Mouse (Mus musculus) CD4-positive, CD25-positive, alpha-beta regulatory T cell, adult 4 months (primary cell): ENCODE results near the gene Arhgap24. TPM values are rescaled to one million over a fixed set of nuclear protein-coding genes. Genes with fewer than 3 reads are reported as not detected.

ENCODE experiments used
- ATAC-seq: one replicate; pipeline ENCODE4 v1.8.0; 2017
- polyA plus RNA-seq, 2 experiments: library from polyadenylated mRNA; unstranded; fragments of 100-300 nt; shearing (Covaris generic); gene quantifications; one replicate each; pipeline ENCODE4 v1.2.1; 2017

Gene Arhgap24
- polyA plus RNA-seq = 1 to 10 TPM; 1.8 to 2.7 TPM

DNA sequence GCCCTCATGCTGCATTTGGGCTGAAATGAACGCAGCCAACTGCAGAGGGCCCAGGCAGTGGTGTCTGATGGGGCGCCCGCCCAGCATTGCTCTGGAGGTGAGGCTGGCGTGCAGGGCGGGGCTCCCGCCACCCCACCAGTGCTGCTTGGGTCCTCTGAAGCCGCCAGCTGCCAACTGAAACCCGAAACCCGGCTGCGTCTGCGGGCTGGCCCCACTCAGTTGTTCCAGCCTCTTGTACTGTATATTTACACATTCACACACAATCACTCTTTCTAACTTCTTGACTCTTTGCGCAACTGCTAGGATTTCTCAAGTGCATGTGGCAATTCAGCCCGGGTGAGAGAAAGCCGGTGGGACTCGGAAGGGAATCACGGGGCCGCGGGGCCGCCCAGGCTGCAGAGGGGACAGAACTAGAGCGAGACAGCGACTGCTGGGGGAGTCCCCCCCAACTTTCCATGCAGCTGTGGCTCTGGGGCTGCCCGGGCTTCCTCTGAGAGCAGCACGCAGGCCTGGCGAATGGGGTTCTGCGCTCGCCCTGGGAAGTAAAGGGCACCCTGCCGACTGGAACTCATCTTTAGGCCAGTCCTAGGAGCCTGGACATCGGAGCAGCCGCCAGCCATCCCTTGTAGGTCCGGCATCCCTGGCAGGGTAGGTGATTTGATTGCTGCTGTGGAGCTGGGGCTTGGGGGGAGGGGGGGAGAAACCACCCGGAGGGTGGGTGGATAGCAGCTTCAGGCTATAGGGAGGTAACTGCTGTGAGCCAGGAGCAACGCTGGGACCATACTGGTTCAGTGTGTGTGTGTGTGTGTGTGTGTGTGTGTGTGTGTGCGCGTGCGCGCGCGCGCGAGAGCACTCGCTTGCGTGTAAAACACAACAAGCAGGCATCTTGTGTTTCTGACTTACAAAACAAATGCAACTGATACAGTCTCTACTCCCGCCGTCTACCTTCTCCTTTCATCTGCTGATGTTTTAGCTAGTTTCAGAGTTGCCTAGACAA lies at the start of gene Arhgap24:
TSS of gene Arhgap24 (plus strand) at position 177 of the 997 bp plus-strand sequence.
- peak; percentile 76 for ATAC-seq

DNA sequence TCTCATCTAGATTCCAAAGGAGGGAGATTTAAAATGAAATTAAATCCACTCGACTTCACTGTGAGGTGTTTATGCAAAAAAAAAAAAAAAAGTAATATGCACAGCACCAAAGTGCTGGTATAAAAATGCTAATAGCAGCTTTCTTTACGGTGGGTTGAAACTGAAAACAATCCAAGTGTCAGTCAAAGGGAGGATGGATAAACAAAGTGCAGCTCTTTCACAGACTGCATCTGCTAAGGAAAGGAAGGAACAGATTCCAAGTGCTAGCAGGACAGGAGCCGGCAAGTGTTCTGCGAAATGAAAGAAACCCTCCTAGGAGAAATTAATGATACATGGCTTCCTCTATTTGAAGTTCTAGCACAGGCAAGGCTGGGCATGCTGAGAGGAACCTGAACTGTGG lies 47.0 kb upstream of the Arhgap24 start:
- ATAC-seq = no peak

DNA sequence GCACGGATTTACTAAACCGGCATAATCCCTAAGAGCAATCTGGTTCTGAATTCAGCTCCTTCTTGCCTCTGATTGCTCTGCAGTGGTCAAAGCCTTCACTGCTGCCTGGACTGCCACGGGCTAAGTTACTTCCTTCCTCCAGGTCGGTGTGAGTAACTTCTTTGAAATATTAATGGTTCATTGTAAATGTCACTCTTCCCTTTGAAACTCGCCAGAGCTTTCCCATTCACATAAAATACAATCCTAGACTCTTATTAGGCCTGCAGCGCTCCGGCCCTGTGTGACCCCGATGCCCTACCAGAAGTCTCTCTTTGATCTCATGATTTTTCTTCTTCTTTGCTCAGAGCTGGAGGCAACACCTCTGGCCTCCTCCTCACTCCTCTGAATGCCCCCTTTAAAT lies 44.6 kb upstream of the Arhgap24 start:
- ATAC-seq = no peak

DNA sequence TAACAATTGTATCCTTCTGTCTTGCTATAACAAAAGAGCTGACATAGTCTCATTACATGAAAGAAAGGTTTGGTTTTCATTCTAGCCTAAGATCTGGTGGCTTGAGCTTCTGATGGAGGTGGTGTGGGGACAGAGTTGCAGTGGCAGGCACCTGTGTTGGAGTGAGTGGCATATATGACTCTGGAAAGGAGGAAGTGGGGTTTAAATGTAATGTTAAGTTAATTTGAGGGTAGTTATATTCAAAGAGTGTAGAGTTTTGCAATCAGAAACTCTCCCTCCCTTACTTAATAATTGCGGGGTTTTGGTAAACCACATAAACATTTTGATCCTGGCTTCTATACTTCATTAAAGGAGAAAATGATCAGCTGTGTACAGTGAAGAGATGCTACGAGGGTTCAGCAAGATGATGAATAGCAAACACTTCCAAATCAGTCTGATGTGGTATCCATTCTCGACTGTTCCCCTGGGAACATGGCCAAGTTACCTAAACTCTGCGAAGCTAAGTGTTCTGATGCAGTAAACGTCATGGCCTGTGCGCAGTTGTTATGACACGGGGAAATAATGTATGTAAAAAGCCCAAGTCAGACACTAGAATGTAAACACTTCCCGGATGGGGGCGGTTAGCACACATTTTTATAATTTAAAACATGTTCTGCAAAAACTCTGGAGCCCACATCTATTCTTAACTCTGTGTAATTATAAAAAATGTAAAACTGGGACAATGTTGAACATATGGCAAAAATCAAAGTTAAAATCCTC lies 41.9 kb upstream of the Arhgap24 start:
- ATAC-seq = no peak

DNA sequence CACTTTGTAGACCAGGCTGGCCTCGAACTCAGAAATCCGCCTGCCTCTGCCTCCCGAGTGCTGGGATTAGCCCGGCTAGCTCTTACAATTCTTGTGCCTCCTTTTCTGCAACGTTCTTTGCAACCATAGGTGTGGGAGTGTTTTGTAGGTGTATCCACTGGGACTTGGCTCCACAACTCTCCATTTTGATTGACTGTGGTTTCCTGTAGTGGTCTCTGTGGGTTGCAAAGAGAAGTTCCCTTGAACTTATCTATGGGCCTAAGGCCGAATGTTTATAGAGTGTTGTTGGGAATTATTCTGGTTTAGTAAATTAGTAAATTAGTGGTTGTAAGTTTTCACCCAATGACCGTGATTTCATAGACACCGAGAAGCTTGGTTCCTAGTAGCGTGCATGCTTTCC lies 33.8 kb upstream of the Arhgap24 start:
- no peak for ATAC-seq

DNA sequence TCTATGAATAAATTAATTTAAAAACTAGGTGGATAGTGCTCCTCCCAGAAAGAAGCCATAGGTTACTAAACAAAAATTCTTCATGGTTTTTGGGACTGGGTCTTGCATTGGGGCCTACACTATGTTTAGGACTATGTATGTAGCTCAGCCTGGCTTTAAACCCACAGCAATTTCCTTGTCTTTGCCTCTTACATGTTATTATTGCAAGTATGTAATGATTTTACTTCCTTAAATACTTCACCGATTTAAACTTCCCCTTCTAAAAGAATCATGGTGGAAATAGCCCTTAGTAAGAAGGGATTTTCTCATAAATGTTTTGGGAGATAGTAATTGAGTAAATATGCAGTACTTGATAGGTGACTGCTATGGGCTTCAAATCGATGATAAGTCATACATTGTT lies 30.3 kb upstream of the Arhgap24 start:
- no peak for ATAC-seq

DNA sequence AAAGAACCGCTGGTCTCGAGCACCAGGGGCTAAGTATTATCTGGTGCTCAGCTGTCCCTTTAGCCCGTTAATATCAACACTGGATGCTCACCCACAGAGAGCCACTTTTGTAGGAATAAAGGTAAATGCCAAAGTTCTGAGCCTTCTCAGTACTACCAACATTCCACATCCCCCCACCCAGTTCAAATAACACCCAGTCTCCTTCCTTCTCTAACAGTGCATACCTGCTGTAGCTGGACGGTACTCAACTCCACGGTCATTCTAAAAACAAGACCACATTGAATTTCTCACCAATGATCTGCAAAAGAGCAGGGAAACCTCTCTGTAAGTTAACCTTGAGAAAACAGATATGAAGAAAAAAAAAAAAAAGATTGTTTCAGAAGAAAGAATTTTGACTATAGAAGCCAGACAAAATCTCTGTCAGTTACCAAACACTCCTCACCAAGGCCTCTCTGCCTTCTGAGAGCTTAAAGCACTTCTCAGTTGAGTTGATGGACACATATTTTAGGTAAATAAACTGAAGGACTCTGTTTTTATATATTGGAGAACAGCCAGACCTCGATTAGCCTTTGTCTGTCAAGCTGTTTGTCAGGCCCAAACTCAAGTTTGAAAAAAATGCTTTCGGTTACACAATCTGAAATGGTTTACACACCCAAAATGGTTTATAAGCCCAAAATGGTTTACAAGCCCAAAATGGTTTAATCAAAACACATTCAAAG lies 29.0 kb upstream of the Arhgap24 start:
- no peak for ATAC-seq

DNA sequence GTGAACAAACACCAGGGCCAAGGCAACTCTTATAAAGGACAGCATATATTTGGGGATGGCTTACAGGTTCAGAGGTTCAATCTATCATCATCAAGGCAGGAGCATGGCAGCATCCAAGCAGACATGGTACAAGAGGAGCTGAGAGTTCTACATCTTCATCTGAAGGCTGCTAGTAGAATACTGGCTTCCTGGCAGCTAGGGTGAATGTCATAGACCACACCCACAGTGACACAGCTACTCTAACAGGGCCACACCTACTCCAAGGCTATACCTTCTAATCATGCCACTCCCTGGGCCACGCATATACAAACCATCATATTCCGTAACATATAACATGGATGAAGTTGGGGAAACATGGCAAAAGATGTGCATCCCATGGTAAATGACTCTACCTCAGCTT lies 27.9 kb upstream of the Arhgap24 start:
- ATAC-seq = no peak

DNA sequence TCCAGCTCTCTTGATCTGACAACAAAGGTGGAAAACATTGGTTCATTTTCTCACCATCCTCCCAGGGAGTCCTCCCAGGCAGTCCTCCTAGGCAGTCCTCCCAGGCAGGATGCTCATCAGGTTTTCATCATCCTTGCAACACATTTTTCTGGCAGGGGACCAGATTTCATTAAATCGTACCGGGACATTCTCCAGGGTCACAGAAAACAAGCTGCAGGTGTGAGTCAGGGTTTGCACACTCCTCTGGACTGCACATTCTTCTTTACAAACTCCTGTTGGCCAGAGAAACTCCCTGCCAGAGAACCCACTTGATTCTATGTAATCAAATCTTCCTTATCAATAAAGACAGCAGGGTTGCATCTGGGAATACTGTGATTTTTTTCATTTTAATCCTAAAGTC lies 25.9 kb upstream of the Arhgap24 start:
- ATAC-seq = no peak

DNA sequence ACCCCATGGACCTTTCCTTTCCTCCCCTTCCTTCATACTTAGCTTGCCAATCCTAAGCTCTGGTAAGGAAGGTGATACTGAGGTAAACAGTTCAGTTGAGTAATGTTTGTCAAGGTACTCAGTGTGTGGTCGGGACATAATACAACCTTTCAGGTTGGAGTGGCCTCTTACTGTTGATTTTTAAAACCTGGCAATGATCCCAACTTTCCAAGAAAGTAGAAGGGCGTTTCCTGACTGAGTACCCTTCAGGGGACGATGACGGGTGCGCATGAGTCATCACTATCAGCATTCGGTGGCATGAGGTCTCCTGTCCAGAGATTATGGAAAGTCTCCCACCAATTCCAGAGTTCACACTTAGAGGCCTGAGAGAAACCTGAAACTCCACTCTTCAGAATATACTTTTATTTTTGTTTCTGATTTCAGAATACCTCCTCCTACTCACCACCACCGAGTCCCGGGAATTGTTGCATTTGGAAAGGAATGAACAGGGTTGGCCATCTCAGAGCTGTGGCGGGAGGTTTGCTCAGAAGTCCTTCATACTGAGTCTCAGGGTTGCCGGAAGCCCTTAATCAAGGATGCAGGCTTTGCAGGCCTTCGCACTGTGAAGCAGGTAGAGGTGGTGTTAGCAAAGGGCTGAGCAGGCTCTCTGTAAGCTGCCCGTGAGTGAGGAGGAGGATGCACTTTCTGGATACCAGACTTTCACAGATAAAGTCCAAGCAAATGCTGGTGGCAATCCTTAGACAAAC lies 20.6 kb upstream of the Arhgap24 start:
- ATAC-seq = no peak

DNA sequence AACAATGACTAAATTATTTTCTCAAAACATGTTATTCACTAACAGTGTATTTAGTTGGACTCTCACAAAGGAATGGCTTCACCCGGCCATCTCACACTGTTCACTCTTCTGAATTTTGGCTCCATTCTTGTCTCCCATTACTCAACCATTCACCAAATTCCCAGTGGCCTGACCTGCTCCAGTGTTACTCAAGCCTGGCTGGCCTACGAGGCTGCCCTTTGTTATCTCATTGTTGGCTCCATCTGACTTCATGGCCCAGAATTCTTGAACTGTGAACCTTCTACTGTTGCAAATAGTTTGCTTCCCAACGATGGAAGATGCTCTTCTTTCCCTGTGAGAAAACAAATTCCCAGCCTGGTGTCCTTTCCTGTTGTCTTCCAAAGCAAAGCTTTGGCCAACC lies 18.2 kb upstream of the Arhgap24 start:
- no peak for ATAC-seq

DNA sequence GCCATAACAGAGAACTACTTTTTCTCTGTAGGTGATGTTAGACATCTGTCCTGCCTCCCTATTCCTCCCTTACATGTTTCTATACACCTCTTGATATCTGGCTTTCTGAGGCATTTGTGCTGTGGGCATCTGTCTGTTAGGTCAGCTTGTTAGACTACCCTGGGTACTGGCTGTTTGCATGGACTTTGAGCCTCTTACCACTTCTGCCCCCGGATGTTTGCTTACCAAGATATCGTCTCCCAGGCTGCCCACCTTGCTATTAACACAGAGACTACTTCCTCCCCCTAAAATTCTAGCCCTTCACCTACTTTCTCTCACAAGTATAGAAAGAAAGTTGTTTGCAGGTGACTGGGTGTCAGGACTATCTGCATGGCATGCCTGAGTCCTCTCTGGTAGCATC lies 15.8 kb upstream of the Arhgap24 start:
- no peak for ATAC-seq

DNA sequence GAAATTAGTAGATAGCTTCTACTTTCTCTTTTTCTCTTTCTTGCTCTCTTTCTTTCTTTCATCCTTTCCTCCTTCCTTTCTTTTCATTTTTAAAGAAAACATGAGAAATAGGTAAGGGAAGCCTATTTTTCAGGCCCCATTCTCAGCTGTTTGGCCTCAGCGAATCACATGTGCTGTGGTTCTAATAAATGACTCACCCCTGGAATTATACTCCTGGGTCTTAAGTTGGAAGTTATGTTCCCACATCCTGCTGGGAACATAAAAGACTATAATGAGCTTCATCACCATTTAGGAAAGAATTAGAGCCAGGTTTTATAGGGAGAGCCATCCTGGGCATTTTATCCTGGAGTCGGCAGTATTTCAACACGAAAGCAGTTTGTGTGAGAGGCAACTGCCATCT lies 12.9 kb upstream of the Arhgap24 start:
- ATAC-seq = no peak

DNA sequence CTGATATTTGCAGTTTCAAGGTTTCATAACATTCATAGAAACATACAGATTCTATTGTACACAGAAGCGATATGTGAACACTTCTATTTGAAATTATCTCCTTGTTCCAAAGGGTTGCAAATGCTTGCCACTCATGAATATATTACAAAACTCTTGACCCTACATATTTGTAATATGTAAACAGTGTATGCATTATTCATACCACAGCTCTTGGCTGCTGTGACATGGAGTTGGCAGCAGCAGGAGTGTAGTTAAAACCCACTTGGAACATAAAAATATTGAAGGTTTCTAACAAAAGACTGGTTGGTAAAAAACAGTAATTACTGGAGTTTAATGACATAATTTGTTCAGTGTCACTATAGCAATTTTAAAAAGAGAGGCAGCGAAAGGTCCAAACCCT lies 10.9 kb upstream of the Arhgap24 start:
- no peak for ATAC-seq

DNA sequence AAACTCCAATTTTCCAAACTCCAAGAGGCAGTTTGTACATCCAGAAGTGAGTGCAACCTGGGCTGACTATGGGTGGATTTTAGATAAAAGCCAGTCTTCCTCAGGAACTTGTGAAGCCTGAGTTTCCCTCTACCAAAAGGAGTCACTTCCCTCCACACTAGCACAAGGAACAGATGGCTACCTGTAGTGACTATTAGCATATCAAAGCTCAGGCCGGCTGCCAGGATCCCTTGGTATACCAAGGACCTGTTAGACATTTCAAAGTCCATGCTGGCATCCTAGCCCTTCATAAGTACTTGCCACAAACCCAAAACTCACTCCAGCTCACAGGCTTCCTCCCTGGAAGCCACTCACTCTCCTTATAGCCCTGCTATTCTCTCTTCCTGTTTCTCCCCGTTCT lies 3.1 kb upstream of the Arhgap24 start:
- no peak for ATAC-seq

DNA sequence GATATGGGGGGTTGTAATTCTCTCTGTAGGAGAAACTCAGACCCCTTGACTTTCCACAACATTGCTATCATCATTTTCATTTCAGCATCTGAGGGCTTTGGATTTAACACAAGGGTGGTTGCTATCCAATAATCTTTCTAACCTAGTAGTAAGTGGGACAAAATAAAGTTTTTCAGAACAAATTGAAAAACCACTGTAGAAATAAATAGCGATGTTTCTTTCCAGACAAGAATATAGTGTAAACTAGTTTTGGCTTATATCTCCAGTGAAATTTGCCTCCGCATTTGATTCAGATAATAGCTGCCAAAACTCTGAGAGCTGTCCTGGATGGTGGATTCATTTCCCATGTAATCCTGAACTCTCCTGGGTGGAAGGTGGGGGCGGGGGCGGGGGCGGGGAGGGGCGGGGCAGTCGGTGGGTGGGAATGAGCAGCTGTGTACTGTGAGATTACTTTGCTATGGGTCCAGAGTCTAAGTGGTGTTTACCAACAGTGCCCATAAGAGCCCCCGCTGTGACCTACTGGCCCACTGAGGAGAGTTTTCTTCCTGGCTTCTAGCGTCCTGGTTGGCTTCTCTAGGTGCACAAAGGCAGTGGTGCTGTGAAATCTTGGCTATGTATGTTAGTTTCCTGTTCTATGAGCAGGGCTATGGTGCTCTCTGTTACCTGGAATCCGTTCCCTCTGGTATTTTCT lies 2.2 kb downstream of the Arhgap24 start:
- no peak for ATAC-seq

DNA sequence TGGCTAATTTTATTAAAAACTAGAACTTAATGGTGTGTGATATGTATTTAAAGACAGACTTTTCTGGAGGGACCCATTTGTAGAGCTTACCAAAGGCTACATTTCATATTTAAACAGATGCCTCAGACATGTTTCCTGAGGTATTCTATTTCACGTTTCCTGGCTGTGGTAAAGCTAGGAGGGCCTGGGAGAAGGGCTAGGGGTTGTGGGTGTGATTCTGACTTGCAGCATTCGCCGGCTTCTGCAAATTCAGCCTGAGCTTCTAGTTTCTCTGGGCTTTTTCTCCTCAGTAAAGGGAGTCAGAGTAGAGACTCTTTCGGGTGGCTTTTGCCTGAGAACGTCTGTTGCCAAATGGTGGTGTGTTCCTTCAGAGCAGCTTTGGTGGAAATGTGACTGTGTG lies 10.4 kb downstream of the Arhgap24 start:
- ATAC-seq = no peak

DNA sequence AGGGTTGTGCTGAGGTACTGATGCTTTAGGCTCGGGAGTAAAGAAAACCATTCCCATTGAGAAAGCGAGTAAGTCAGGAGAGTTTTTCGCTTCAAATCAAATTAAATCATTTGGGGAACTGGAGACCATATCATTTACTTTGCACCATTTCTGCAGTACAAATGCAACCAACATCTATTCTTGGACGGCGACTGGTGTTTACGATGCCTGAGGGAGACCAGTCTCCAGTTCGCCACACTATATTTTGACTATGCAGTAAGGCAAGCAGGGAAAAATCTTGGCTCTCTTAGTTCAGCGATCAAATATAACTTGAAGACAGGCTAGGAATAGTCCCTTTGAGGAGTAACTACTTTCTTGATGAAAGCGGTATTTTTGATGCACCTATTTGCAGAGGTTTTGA lies 11.0 kb downstream of the Arhgap24 start:
- ATAC-seq = no peak

DNA sequence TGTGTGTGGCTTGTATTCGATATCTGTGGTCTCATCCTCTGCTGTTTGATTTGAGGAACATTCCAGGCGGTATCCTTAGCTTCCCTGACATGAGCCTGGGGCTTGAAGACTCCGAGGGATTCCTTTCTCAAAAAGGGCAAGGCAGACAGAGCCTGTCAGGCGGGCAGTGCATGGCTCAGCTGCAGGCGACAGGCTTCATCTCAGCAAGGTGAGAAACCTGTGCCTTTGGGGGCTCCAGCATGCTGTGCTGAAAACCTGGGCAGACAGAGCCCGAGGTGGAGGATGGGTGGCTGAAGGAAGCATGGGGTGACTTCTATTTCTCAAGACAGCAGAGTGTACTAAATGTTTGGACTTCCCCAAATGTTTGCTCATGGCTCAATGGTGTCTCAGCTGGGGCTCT lies 13.6 kb downstream of the Arhgap24 start:
- ATAC-seq = no peak

DNA sequence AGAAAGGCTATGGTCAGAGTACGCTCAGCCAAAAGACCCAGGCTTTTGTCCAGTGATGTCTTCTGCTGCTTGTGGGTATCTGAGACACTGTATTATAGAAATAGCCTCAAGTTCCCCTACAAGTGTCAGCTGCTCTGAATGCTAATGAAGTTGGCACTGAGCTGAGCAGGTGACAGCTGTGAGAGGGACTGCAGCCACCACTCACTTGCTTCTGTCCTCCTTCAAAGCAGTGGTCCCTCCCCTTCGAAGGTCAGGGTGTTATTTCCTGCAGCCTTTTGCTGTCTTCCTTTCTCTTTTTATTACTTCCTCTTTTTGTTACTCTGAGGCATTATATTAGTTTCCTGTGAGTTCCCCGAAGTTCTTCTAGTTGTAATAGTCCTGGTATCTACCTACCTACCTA lies 16.0 kb downstream of the Arhgap24 start:
- ATAC-seq = no peak

DNA sequence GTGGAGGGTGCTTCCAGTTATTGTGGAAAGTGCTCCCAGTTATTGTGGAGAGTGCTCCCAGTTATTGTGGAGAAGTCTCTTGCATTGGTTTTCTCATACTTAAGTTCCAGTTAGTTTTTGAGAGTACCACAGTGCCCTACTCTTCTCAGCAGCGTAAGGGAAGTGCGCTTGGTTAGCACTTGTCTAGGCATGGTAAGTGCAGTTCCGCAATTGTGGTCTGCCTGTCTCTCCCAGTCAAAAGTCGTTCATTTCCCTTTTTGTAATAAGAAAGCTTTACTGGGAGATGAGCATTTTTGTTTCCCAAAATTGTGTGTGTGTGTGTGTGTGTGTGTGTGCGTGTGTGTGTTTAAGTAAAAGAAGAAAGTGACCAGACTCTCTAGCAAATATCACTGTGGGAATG lies 17.6 kb downstream of the Arhgap24 start:
- ATAC-seq = no peak

DNA sequence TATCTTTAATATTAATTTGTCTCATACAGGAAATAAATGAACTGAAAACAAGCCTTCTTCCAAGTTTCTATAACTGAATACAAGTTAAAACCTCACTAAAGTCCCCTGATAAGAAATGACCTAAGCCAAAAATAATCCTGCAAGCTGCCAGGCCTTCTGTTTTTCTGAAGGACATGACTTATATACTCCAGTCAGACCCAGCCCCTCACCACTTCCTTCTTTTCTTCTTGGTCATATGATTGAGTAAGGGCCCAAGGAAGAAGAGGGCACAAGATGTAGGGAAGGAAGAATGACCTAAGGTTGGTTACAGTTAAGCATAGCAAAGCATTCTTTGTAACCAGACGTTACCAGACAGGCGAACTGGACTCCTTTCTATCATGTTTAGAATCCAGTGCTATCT lies 21.1 kb downstream of the Arhgap24 start:
- no peak for ATAC-seq
